ENCODE assay signal across 11 mouse cellular contexts in the genomic region with DNA sequence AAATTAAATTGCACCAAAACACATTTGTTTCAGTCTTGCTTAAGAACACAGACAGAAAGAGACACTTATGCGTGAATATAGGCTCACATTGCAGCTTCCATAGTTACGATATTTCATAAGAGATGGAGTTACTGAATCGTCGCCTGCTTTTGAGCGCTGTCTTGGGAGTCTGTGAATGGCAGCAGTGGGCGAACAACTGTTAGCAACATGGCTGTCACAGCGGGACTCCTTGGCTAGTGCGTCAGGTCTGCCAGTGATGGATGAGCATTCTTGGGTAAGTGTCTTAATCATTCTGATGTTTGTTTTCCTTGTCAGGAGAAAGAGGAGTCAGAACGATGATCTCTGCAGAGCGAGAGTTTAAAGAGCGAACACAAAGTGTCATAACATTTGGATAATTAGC. TPM values are rescaled to one million over a fixed set of nuclear protein-coding genes. Genes with fewer than 3 reads are reported as not detected.
A peak's percentile ranks its signal among the peaks of the same experiment; 100 is the strongest.
DNase-seq lines count a peak whose midpoint lies in the region; ATAC-seq and TF ChIP-seq lines count a peak whose summit lies in the region.
"Had no signal": no experiment of that assay in that cellular context is flagged by ENCODE, and none has a peak within 500 bp of the region (broad histone marks: within the 10 kb centered on the region; RNA-seq: fewer than 3 reads in every experiment).

No protein-coding gene starts in this region.

- no peaks in the 10 kb centered on the region for H3K9me3 ChIP-seq in midbrain, postnatal 0 days (ENCODE audit: low read length)
- no peaks in the 10 kb centered on the region for H3K9me3 ChIP-seq in midbrain, embryonic 16.5 days (replicated peaks; ENCODE audit: control insufficient read depth, low read length, poor library complexity, severe bottlenecking)

- H3K4me2 ChIP-seq in midbrain, postnatal 0 days (ENCODE audit: low read depth, low read length, poor library complexity, severe bottlenecking): no peak overlapping the region
- no peak overlapping the region for H3K4me2 ChIP-seq in midbrain, embryonic 16.5 days (ENCODE audit: low read length)

- ATAC-seq in cerebellum, adult (ENCODE audit: insufficient number of reproducible peaks, low FRiP score, low TSS enrichment): no peak
- no peak for ATAC-seq in midbrain, postnatal 0 days (ENCODE audit: low FRiP score)
- ATAC-seq in midbrain, embryonic 16.5 days: no peak
- ATAC-seq in CD4-positive, CD25-positive, alpha-beta regulatory T cell, adult 4 months: no peak

- no peak for TF ChIP-seq CTCF in midbrain, postnatal 0 days (IDR thresholded peaks at IDR 0.05)

- no peaks in the 10 kb centered on the region for H3K4me1 ChIP-seq in midbrain, postnatal 0 days (ENCODE audit: insufficient read depth, low read length)
- no peaks in the 10 kb centered on the region for H3K4me1 ChIP-seq in midbrain, embryonic 16.5 days (ENCODE audit: control insufficient read depth, insufficient read depth, low read length)

- no peaks in the 10 kb centered on the region for H3K27me3 ChIP-seq in midbrain, postnatal 0 days (ENCODE audit: insufficient read depth, low read length)
- no peaks in the 10 kb centered on the region for H3K27me3 ChIP-seq in midbrain, embryonic 16.5 days (ENCODE audit: control insufficient read depth, insufficient read depth, low read depth, low read length)

- no peak overlapping the region for H3K4me3 ChIP-seq in midbrain, postnatal 0 days (ENCODE audit: low read depth, low read length)
- no peak overlapping the region for H3K4me3 ChIP-seq in midbrain, embryonic 16.5 days (ENCODE audit: low read depth, low read length)

- WGBS in midbrain, postnatal 0 days: 62% methylated on average over 11 of the region's 11 CpGs
- WGBS in midbrain, embryonic 16.5 days: 62% methylated on average over 11 of the region's 11 CpGs

- H3K9ac ChIP-seq in midbrain, postnatal 0 days (replicated peaks; ENCODE audit: low read length, poor library complexity, severe bottlenecking): no peak overlapping the region
- no peak overlapping the region for H3K9ac ChIP-seq in midbrain, embryonic 16.5 days (ENCODE audit: low read depth, low read length)

- H3K27ac ChIP-seq in midbrain, postnatal 0 days (ENCODE audit: low read depth, low read length): no peak overlapping the region
- no peak overlapping the region for H3K27ac ChIP-seq in midbrain, embryonic 16.5 days (ENCODE audit: low read length)
- H3K27ac ChIP-seq: kidney, postnatal 0 days had no signal

- DNase-seq in cerebellum, postnatal 14 days: peak; percentile 68 to 74
- peak; percentile 78 for DNase-seq in midbrain, postnatal 0 days (ENCODE audit: low spot score)
- DNase-seq in layer of hippocampus, postnatal 14 days (ENCODE audit: low spot score in 2 of 2): peak; percentile 22 to 47
- DNase-seq in right cerebral cortex, postnatal 4 days: peak; percentile 12
- no peak for DNase-seq in adrenal gland, postnatal 14 days
- DNase-seq: lung, postnatal 36 days; thymus, postnatal 4 days had no signal

- no peaks in the 10 kb centered on the region for H3K36me3 ChIP-seq in midbrain, postnatal 0 days (ENCODE audit: insufficient read depth, low read length)
- H3K36me3 ChIP-seq in midbrain, embryonic 16.5 days (ENCODE audit: control insufficient read depth, insufficient read depth, low read length): no peaks in the 10 kb centered on the region

RNA-seq across cellular contexts. Expression of gene Kcnc2, which starts 44.2 kb away (rescaled TPM):
- 20.6 and 23.7 TPM in 2 replicates for total RNA-seq in midbrain, postnatal 0 days (2014; rRNA removed)
- polyA plus RNA-seq in midbrain, postnatal 0 days (2015; fragmentation: Nextera tagmentation; extraction: Ambion mirVana): 7.0 and 7.2 TPM in 2 replicates
- 8.5 and 10.2 TPM in 2 replicates for polyA plus RNA-seq in midbrain, embryonic 16.5 days (2015; fragmentation: Nextera tagmentation; extraction: Ambion mirVana)
- 10 to 100 TPM; 65.5 to 72.4 TPM for total RNA-seq in layer of hippocampus, postnatal 14 days (2021)
- not detected for polyA plus RNA-seq in CD4-positive, CD25-positive, alpha-beta regulatory T cell, adult 4 months (2017; shearing (Covaris generic))
- total RNA-seq in adrenal gland, postnatal 14 days (2021): 0.30 and 0.64 TPM in 2 replicates

Comparison
In these comparisons a context has a peak if more than half of its experiments do, and no peak if none do; other contexts are left out.
1. RNA of gene Kcnc2, which starts 44.2 kb away (total RNA-seq): 65.5 to 72.4 TPM in layer of hippocampus, postnatal 14 days and 20.6 to 23.7 TPM in midbrain, postnatal 0 days; 0.30 to 0.64 TPM in adrenal gland, postnatal 14 days; every median in the first group is over 10 times any median in the second.